Mouse (Mus musculus) spleen, adult 2 months (tissue): ENCODE results near the gene Ncoa6. TPM values are rescaled to one million over a fixed set of nuclear protein-coding genes. Genes with fewer than 3 reads are reported as not detected.
"Not testable (repeated sequence)": the region's sequence is repeated elsewhere in the genome, so short reads cannot be mapped to it uniquely, and the experiment has no call there.

Experiments used
- DNase-seq, 2 experiments: peaks; one replicate each; pipeline versions ENCODE4 v3.0.0 to v3.0.0-alpha.2; 2012 to 2021; ENCODE audit warnings: low spot score in 2 of 2, low read depth in 1 of 2
- H3K27ac ChIP-seq: fragments of 200-500 bp; 2 replicates; pipeline ENCODE4 v1.5.1; 2012; ENCODE audit warnings: low read length, inconsistent platforms; ENCODE audit not compliant: insufficient read depth
- H3K27me3 ChIP-seq: fragments of 200-500 bp; 2 replicates; pipeline ENCODE4 v1.6.1; 2012; ENCODE audit warnings: mild to moderate bottlenecking, moderate library complexity, low read length, inconsistent platforms; ENCODE audit not compliant: control insufficient read depth, insufficient read depth
- H3K36me3 ChIP-seq: fragments of 200-500 bp; 2 replicates; pipeline ENCODE4 v1.6.1; 2012; ENCODE audit warnings: mild to moderate bottlenecking, low read length, inconsistent platforms; ENCODE audit not compliant: control insufficient read depth, insufficient read depth
- H3K4me1 ChIP-seq: fragments of 200-500 bp; 2 replicates; pipeline ENCODE4 v1.6.1; 2011; ENCODE audit warnings: inconsistent platforms; ENCODE audit not compliant: control insufficient read depth, insufficient read depth, insufficient read length
- H3K4me3 ChIP-seq: fragments of 200-500 bp; 2 replicates; pipeline ENCODE4 v1.5.1; 2011; ENCODE audit warnings: mild to moderate bottlenecking, inconsistent platforms; ENCODE audit not compliant: insufficient read depth, insufficient read length; ENCODE audit errors: extremely low read depth
- CTCF ChIP-seq: fragments of 200-500 bp; IDR thresholded peaks from 2 replicates; pipeline ENCODE4 v1.5.1; 2011; ENCODE audit warnings: mild to moderate bottlenecking, inconsistent platforms; ENCODE audit not compliant: insufficient read depth, insufficient read length, insufficient replicate concordance; ENCODE audit errors: extremely low read depth
- POLR2A ChIP-seq: fragments of 200-500 bp; IDR thresholded peaks from 2 replicates; pipeline ENCODE4 v1.6.1; 2011; ENCODE audit warnings: low read depth, low read length, inconsistent platforms
- WGBS: fragments of 180-500 bp; shearing (Covaris S2); methylation state at CpG from one replicate; pipeline ENCODE4 v1.1.7; 2018; 5-methylcytosine and 5-hydroxymethylcytosine counted together
- polyA plus RNA-seq: library from polyadenylated mRNA; depleted of rRNA; stranded (reverse); fragments of >200 nt; gene quantifications from 2 replicates; pipeline ENCODE4 v1.2.3, GENCODE M21; 2012

The Ncoa6 gene
- polyA plus RNA-seq, 1 experiment: 41.8 TPM

DNA sequence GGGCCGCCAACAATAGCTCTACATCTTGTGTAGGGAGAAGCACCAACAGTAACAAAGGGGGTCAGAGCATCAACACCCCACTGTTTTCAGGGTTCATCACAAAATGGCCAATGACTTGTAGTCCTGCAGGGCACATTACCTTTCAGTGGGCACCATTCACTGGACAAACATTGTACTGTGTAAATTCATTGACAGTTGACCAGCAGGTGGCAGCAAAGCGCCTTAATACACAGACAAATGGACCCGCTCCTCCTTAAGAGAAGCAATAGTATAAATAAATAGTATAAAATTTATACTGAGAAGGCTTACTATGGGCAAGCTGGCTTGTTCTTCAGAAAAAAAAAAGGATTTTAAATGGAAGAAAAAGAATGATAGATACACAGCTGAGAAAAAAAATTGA, 8.3 kb upstream of the Ncoa6 start:
- Histone ChIP-seq H3K27ac (no peak overlapping the region), H3K4me3 (no peak overlapping the region), H3K27me3 (no peaks in the 10 kb centered on the region), H3K4me1 (no peaks in the 10 kb centered on the region), H3K36me3 (no peaks in the 10 kb centered on the region)
- TF ChIP-seq CTCF: peak; percentile 28; the same call in 1 of the 2 replicates
- no peak for TF ChIP-seq POLR2A
- 65% methylated on average over 3 of the region's 3 CpGs for WGBS
- peak; percentile 49 to 61 for DNase-seq

DNA sequence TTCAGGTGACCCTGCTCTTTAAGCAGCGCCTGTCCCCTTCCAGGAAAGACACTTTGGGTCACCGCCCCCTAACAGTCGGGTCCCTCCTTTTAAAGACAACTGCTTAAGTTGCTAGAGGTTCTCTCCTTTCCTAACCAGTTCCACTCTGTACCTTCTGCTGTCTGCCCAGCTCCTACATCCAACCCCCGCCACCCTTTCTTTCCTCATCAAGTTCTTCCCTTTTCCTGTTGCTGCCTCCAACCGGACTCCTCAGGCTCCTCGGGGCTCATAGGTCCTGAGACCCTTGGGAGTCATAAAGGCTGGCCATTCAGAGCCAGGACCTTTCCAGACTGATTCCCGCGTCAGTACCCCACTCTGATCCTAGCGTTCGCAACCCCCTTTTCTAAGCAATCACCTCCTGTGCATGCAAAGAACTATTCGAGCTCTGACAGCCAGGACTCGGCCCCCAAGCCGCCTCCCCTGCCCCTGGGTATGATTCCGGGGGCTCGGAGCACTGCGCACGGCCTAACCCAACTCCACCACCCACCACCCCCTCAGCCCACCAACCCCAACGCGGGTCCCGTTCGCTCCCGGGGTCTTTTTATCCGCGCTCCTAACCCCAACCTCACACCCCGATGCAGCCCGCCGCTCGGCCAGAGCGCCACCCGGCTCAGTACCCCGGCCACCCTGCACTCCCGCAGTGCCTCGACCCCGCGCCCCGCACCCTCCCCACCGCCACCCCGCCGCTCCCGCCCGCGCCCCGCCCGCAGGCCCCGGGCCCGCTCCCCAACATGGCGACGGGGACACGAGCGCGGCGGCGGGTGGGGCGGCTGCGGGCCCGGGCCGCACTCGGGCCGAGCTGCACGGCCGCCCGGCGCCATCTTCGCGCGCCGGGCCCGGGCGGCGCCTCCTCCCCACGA, 774 bp downstream of the Ncoa6 start:
- 2% methylated on average over 37 of the region's 71 CpGs for WGBS
- Histone ChIP-seq H3K27ac (peak overlapping the region; percentile 51; the same call in 1 of the 2 replicates), H3K27me3 (no peaks in the 10 kb centered on the region), H3K4me3 (peak overlapping the region; percentile 79), H3K36me3 (no peaks in the 10 kb centered on the region), H3K4me1 (peaks cover 7% of the 10 kb centered on the region; the same call in 1 of the 2 replicates)
- TF ChIP-seq CTCF (no peak), POLR2A (no peak)
- peak in 1 of 2 experiments; percentile 17 for DNase-seq

DNA sequence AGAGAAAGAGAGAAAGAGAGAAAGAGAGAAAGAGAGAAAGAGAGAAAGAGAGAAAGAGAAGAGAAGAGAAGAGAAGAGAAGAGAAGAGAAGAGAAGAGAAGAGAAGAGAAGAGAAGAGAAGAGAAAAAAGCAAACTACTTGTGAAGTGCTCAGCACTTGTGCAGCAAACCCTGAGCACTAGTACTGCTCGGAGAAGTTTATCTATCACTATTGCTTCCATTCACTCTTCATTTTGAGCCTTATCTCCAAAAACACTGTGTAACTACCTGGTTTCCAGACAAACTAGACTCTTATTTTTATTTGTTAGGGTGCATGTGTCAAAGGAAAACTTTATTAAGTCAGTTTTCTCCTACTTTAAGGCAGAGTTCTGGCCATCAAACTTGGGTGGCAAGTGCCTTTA, 6.8 kb downstream of the Ncoa6 start:
- no peak for TF ChIP-seq CTCF
- TF ChIP-seq POLR2A: no peak
- 76% methylated on average over 1 of the region's 1 CpGs for WGBS
- no peaks in the 10 kb centered on the region for H3K4me1 ChIP-seq
- no peak overlapping the region for H3K27ac ChIP-seq
- H3K36me3 ChIP-seq: no peaks in the 10 kb centered on the region
- DNase-seq: no peak
- no peaks in the 10 kb centered on the region for H3K27me3 ChIP-seq
- H3K4me3 ChIP-seq: no peak overlapping the region

DNA sequence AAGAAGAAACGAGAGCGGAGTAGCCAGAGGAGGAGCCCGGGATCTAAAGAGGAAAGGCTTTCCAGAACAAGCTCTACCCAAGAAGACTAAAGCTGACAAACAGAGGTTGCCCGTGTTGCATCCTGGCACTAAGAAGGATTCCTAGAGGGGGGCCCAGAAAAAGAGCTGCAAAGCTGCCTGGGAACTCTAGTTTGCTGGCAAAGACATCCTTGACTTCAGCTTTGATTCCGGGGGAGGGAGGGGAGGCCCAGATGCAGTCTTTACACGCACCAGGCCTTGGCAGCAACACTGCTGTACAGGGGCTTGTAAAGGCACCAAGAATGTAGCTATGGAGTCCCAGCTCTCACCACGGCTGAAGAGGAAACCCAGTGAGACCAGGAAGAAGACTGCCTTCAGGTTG, 20.1 kb downstream of the Ncoa6 start:
- H3K4me3 ChIP-seq: no peak overlapping the region
- WGBS: 89% methylated on average over 7 of the region's 7 CpGs
- no peaks in the 10 kb centered on the region for H3K27me3 ChIP-seq
- H3K36me3 ChIP-seq: no peaks in the 10 kb centered on the region
- no peak for DNase-seq
- no peaks in the 10 kb centered on the region for H3K4me1 ChIP-seq
- no peak overlapping the region for H3K27ac ChIP-seq
- TF ChIP-seq CTCF: no peak
- TF ChIP-seq POLR2A: no peak

DNA sequence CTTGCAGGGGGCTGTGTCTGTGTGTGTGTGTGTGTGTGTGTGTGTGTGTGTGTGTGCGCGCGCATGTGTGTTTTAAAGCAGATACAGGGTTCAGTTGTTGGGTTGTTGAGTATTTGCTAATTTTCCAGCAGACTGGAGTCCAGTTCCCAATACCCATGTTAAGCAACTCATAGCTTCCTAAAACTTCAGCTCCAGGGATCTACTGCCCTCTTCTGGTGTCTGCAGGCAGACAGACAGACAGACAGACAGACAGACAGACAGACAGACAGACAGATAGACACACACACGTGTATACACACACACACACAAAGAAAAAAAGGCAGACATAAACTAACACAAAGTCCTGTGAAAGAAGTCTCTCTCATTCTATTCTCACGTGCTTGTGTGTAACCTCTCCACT, 22.4 kb downstream of the Ncoa6 start:
- TF ChIP-seq POLR2A: no peak
- no peak for TF ChIP-seq CTCF
- DNase-seq: no peak
- H3K4me1 ChIP-seq: no peaks in the 10 kb centered on the region
- no peak overlapping the region for H3K4me3 ChIP-seq
- H3K36me3 ChIP-seq: no peaks in the 10 kb centered on the region
- WGBS: 97% methylated on average over 5 of the region's 5 CpGs
- H3K27ac ChIP-seq: no peak overlapping the region
- no peaks in the 10 kb centered on the region for H3K27me3 ChIP-seq

DNA sequence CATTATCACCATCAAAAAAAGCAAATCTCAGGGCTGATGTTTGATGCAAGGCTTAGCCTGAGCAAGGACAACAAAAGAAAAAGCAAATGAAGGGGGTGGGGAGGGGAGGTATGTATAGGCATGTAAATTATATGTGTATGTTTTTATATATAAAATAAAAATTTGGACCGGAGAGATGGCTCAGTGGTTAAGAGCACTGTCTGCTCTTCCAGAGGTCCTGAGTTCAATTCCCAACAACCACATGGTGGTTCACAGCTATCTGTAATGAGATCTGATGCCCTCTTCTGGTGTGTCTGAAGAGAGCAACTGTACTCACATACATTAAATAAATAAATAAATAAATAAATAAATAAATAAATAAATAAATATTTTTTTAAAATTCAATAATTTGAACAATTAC, 25.8 kb downstream of the Ncoa6 start:
- not testable (repeated sequence) for H3K4me3 ChIP-seq, H3K4me1 ChIP-seq
- 98% methylated on average over 1 of the region's 1 CpGs for WGBS

DNA sequence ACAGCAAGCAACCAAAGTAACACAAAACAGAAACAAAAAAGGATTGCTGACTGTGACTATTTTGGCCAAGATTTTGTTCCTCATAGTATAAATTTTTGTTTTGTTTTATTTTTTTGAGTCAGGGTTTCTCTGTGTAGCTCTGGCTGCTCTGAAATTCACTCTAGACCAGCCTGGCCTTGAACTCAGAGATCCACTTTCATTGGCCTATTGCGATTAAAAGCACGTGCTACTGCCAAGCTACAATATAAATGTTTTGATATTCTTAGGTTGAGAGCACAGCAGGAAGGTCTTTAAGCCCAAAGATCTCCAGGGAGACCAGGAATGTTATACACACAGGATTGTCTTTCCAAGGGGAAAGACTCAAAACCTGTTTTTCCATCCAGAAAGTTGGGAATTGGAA, 30.2 kb downstream of the Ncoa6 start:
- Histone ChIP-seq H3K27ac (no peak overlapping the region), H3K27me3 (no peaks in the 10 kb centered on the region)
- WGBS: 93% methylated on average over 2 of the region's 2 CpGs

More for the DNA sequence above, 25.8 kb downstream of the Ncoa6 start:
- H3K27me3 ChIP-seq, DNase-seq, H3K36me3 ChIP-seq, H3K27ac ChIP-seq: not testable (repeated sequence)

More for the DNA sequence above, 30.2 kb downstream of the Ncoa6 start:
- DNase-seq: no peak
- H3K4me1 ChIP-seq: no peaks in the 10 kb centered on the region
- TF ChIP-seq POLR2A (no peak), CTCF (no peak)
- H3K36me3 ChIP-seq: peaks cover 1% of the 10 kb centered on the region; the same call in 1 of the 2 replicates
- H3K4me3 ChIP-seq: no peak overlapping the region
